Mouse (Mus musculus): ENCODE results near the gene Sync. TPM values are rescaled to one million over a fixed set of nuclear protein-coding genes. Genes with fewer than 3 reads are reported as not detected.

The Sync gene
- total RNA-seq, 1 experiment = 2.1 TPM

DNA sequence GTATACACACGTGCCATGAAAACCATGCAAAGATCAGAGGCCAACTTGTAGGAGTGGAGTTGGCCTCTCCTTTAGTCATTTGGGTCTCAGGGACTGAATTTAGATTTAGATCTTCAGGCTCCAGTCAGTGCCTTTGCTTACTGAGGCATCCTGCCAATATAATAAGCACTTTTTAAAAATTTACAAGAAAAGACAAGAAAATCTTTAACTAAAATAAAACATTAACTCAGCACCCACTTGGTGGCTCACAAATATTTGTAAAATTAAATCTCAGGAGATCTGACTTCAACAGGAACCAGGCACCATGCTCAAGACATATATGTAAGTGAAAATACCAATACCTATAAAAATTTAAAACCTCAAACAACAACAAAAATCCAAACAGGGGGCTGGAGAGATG is 33.5 kb downstream of the Sync start:
- no peak overlapping the region for H3K9ac ChIP-seq (ENCODE audit: insufficient read depth, low read depth, low read length, poor library complexity, severe bottlenecking)
- no peak overlapping the region for H3K27ac ChIP-seq (ENCODE audit: insufficient read depth, low read depth, low read length, poor library complexity, severe bottlenecking)
- in situ Hi-C loops (cut with MboI; ENCODE audit: low sequenced_read_pairs in 2 of 2, unreplicated experiment in 2 of 2) = no loop called here
- peaks cover 27% of the 10 kb centered on the region for H3K36me3 ChIP-seq (ENCODE audit: control insufficient read depth, insufficient read depth, low read length, poor library complexity, severe bottlenecking)
- no peaks in the 10 kb centered on the region for H3K4me1 ChIP-seq (ENCODE audit: control insufficient read depth in 2 of 2, insufficient read depth in 2 of 2, low read length in 2 of 2, poor library complexity in 1 of 2)
- TF ChIP-seq MAFK (IDR thresholded peaks at IDR 0.05; ENCODE audit: insufficient read depth, low read depth, low read length) (no peak), CHD2 (IDR thresholded peaks at IDR 0.05; ENCODE audit: low read depth, low read length) (no peak), ZNF384 (IDR thresholded peaks at IDR 0.05; ENCODE audit: low read depth, low read length) (no peak)
- H3K9me3 ChIP-seq (ENCODE audit: control insufficient read depth, insufficient read depth, low read depth, low read length) = no peaks in the 10 kb centered on the region
- DNase-seq (ENCODE audit: low read depth, low spot score) = no peak
- H3K4me3 ChIP-seq (ENCODE audit: insufficient read depth in 1 of 2, low read depth in 1 of 2, low read length in 2 of 2, poor library complexity in 1 of 2, severe bottlenecking in 1 of 2) = no peak overlapping the region

- Histone ChIP-seq H3K9ac (ENCODE audit: insufficient read depth, low read depth, low read length, poor library complexity, severe bottlenecking) (no peak overlapping the region), H3K27ac (ENCODE audit: insufficient read depth, low read depth, low read length, poor library complexity, severe bottlenecking) (no peak overlapping the region), H3K4me1 (ENCODE audit: control insufficient read depth in 2 of 2, insufficient read depth in 2 of 2, low read length in 2 of 2, poor library complexity in 1 of 2) (no peaks in the 10 kb centered on the region), H3K36me3 (ENCODE audit: control insufficient read depth, insufficient read depth, low read length, poor library complexity, severe bottlenecking) (peaks cover 28% of the 10 kb centered on the region), H3K4me3 (ENCODE audit: insufficient read depth in 1 of 2, low read depth in 1 of 2, low read length in 2 of 2, poor library complexity in 1 of 2, severe bottlenecking in 1 of 2) (no peak overlapping the region), H3K9me3 (ENCODE audit: control insufficient read depth, insufficient read depth, low read depth, low read length) (no peaks in the 10 kb centered on the region)
- in situ Hi-C loops (cut with MboI; ENCODE audit: low sequenced_read_pairs in 2 of 2, unreplicated experiment in 2 of 2) = no loop called here
- TF ChIP-seq CHD2 (IDR thresholded peaks at IDR 0.05; ENCODE audit: low read depth, low read length) (no peak), HCFC1 (IDR thresholded peaks at IDR 0.05; ENCODE audit: borderline replicate concordance, insufficient read depth, low read length) (no peak), ZNF384 (IDR thresholded peaks at IDR 0.05; ENCODE audit: low read depth, low read length) (no peak), MAFK (IDR thresholded peaks at IDR 0.05; ENCODE audit: insufficient read depth, low read depth, low read length) (no peak), ZC3H11A (IDR thresholded peaks at IDR 0.05; ENCODE audit: borderline replicate concordance, low read depth, low read length) (no peak)
- no peak for DNase-seq (ENCODE audit: low read depth, low spot score)
Observed at GRCm38 (mm10) chr4:129322042-129322441, 34.6 kb downstream of the Sync start.

- in situ Hi-C loops (cut with MboI; ENCODE audit: low sequenced_read_pairs in 2 of 2, unreplicated experiment in 2 of 2) = no loop called here
- no peak overlapping the region for H3K4me3 ChIP-seq (ENCODE audit: insufficient read depth in 1 of 2, low read depth in 1 of 2, low read length in 2 of 2, poor library complexity in 1 of 2, severe bottlenecking in 1 of 2)
- no peaks in the 10 kb centered on the region for H3K4me1 ChIP-seq (ENCODE audit: control insufficient read depth in 2 of 2, insufficient read depth in 2 of 2, low read length in 2 of 2, poor library complexity in 1 of 2)
- no peak for DNase-seq (ENCODE audit: low read depth, low spot score)
- no peaks in the 10 kb centered on the region for H3K9me3 ChIP-seq (ENCODE audit: control insufficient read depth, insufficient read depth, low read depth, low read length)
- peaks cover 32% of the 10 kb centered on the region for H3K36me3 ChIP-seq (ENCODE audit: control insufficient read depth, insufficient read depth, low read length, poor library complexity, severe bottlenecking)
- no peak for TF ChIP-seq ZC3H11A (IDR thresholded peaks at IDR 0.05; ENCODE audit: borderline replicate concordance, low read depth, low read length)
- no peak for TF ChIP-seq CHD2 (IDR thresholded peaks at IDR 0.05; ENCODE audit: low read depth, low read length)
- TF ChIP-seq HCFC1 (IDR thresholded peaks at IDR 0.05; ENCODE audit: borderline replicate concordance, insufficient read depth, low read length) = no peak
- no peak for TF ChIP-seq ZNF384 (IDR thresholded peaks at IDR 0.05; ENCODE audit: low read depth, low read length)
- no peak for TF ChIP-seq MAFK (IDR thresholded peaks at IDR 0.05; ENCODE audit: insufficient read depth, low read depth, low read length)
- no peak overlapping the region for H3K27ac ChIP-seq (ENCODE audit: insufficient read depth, low read depth, low read length, poor library complexity, severe bottlenecking)
- H3K9ac ChIP-seq (ENCODE audit: insufficient read depth, low read depth, low read length, poor library complexity, severe bottlenecking) = no peak overlapping the region
Observed at GRCm38 (mm10) chr4:129323491-129323890, 36.1 kb downstream of the Sync start.

DNA sequence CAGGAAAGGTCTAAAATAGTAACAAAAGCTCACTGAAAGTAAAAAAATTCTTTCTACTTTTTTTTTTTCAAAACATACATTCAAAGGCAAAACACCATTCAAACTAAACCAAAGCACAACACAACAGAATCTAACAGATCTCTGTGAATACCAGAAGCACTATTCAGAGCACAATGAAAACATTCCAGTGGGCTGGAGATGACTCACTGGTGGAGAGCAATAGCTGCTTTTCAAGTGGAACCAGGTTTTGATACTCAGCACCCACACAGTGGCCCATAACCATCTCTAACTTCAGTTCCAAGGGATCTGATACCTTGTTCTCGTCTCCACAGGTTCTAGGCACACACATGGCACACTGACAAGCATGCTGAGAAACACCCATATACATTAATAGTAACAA is 37.3 kb downstream of the Sync start:
- in situ Hi-C loops (cut with MboI; ENCODE audit: low sequenced_read_pairs in 2 of 2, unreplicated experiment in 2 of 2) = no loop called here
- no peaks in the 10 kb centered on the region for H3K4me1 ChIP-seq (ENCODE audit: control insufficient read depth in 2 of 2, insufficient read depth in 2 of 2, low read length in 2 of 2, poor library complexity in 1 of 2)

GRCm38 (mm10) chr4:129326191-129326590 is 38.8 kb downstream of the Sync start:
- no peaks in the 10 kb centered on the region for H3K9me3 ChIP-seq (ENCODE audit: control insufficient read depth, insufficient read depth, low read depth, low read length)
- no peak overlapping the region for H3K9ac ChIP-seq (ENCODE audit: insufficient read depth, low read depth, low read length, poor library complexity, severe bottlenecking)
- no peak for DNase-seq (ENCODE audit: low read depth, low spot score)
- H3K36me3 ChIP-seq (ENCODE audit: control insufficient read depth, insufficient read depth, low read length, poor library complexity, severe bottlenecking) = peaks cover 36% of the 10 kb centered on the region
- H3K4me3 ChIP-seq (ENCODE audit: insufficient read depth in 1 of 2, low read depth in 1 of 2, low read length in 2 of 2, poor library complexity in 1 of 2, severe bottlenecking in 1 of 2) = no peak overlapping the region
- H3K4me1 ChIP-seq (ENCODE audit: control insufficient read depth in 2 of 2, insufficient read depth in 2 of 2, low read length in 2 of 2, poor library complexity in 1 of 2) = 0 out of 4 replicates have a peak, but pooled peaks cover 0 to 2% of the 10 kb centered on the region in 2 experiments
- H3K27ac ChIP-seq (ENCODE audit: insufficient read depth, low read depth, low read length, poor library complexity, severe bottlenecking) = no peak overlapping the region
- in situ Hi-C loops (cut with MboI; ENCODE audit: low sequenced_read_pairs in 2 of 2, unreplicated experiment in 2 of 2) = no loop called here
- TF ChIP-seq HCFC1 (IDR thresholded peaks at IDR 0.05; ENCODE audit: borderline replicate concordance, insufficient read depth, low read length) (no peak), ZC3H11A (IDR thresholded peaks at IDR 0.05; ENCODE audit: borderline replicate concordance, low read depth, low read length) (no peak), CHD2 (IDR thresholded peaks at IDR 0.05; ENCODE audit: low read depth, low read length) (no peak), ZNF384 (IDR thresholded peaks at IDR 0.05; ENCODE audit: low read depth, low read length) (no peak), MAFK (IDR thresholded peaks at IDR 0.05; ENCODE audit: insufficient read depth, low read depth, low read length) (no peak)

More for the DNA sequence above, 37.3 kb downstream of the Sync start:
- TF ChIP-seq ZC3H11A (IDR thresholded peaks at IDR 0.05; ENCODE audit: borderline replicate concordance, low read depth, low read length) (no peak), MAFK (IDR thresholded peaks at IDR 0.05; ENCODE audit: insufficient read depth, low read depth, low read length) (no peak), CHD2 (IDR thresholded peaks at IDR 0.05; ENCODE audit: low read depth, low read length) (no peak), ZNF384 (IDR thresholded peaks at IDR 0.05; ENCODE audit: low read depth, low read length) (no peak), HCFC1 (IDR thresholded peaks at IDR 0.05; ENCODE audit: borderline replicate concordance, insufficient read depth, low read length) (no peak)
- Histone ChIP-seq H3K27ac (ENCODE audit: insufficient read depth, low read depth, low read length, poor library complexity, severe bottlenecking) (no peak overlapping the region), H3K9me3 (ENCODE audit: control insufficient read depth, insufficient read depth, low read depth, low read length) (no peaks in the 10 kb centered on the region), H3K4me3 (ENCODE audit: insufficient read depth in 1 of 2, low read depth in 1 of 2, low read length in 2 of 2, poor library complexity in 1 of 2, severe bottlenecking in 1 of 2) (no peak overlapping the region), H3K9ac (ENCODE audit: insufficient read depth, low read depth, low read length, poor library complexity, severe bottlenecking) (no peak overlapping the region), H3K36me3 (ENCODE audit: control insufficient read depth, insufficient read depth, low read length, poor library complexity, severe bottlenecking) (peaks cover 35% of the 10 kb centered on the region)
- DNase-seq (ENCODE audit: low read depth, low spot score) = no peak
